Mouse (Mus musculus) stomach, embryonic 16.5 days (tissue): ENCODE measurements at regions not wholly inside any gene's neighbourhood (a gene's known extent, or its start where the extent isn't known, plus 50 kb on each side); places are given as distances from the start of the nearest gene placed in this dataset.

Experiments
- ATAC-seq: fragments of 200-750 bp; cut with Nextera tagmentation; 2 replicates; pipeline ENCODE4 v1.8.0; 2017; ENCODE audit warnings: moderate number of reproducible peaks, moderate TSS enrichment; ENCODE audit not compliant: insufficient read depth, low FRiP score
- H3K27ac ChIP-seq: fragments of 300-500 bp; sonication (generic); 2 replicates; pipeline ENCODE4 v1.5.1; 2014; ENCODE audit warnings: low read length
- H3K27me3 ChIP-seq: fragments of 300-500 bp; sonication (generic); 2 replicates; pipeline ENCODE4 v1.6.1; 2014; ENCODE audit warnings: low read length, control low read depth, mixed read lengths; ENCODE audit not compliant: control insufficient read depth, insufficient read depth
- H3K36me3 ChIP-seq: fragments of 300-500 bp; sonication (generic); 2 replicates; pipeline ENCODE4 v1.6.1; 2014; ENCODE audit warnings: low read length; ENCODE audit not compliant: control insufficient read depth, insufficient read depth
- H3K4me1 ChIP-seq: fragments of 300-500 bp; sonication (generic); 2 replicates; pipeline ENCODE4 v1.6.1; 2014; ENCODE audit warnings: low read length, control low read depth, mixed read lengths; ENCODE audit not compliant: control insufficient read depth, insufficient read depth
- H3K4me2 ChIP-seq: fragments of 300-500 bp; sonication (generic); 2 replicates; pipeline ENCODE4 v1.6.1; 2014; ENCODE audit warnings: low read depth, low read length, mixed read lengths
- H3K4me3 ChIP-seq: fragments of 300-500 bp; sonication (generic); replicated peaks from 2 replicates; pipeline ENCODE4 v1.5.1; 2014; ENCODE audit warnings: mild to moderate bottlenecking, low read length
- H3K9ac ChIP-seq: fragments of 300-500 bp; sonication (generic); 2 replicates; pipeline ENCODE4 v1.6.1; 2014; ENCODE audit warnings: low read length
- H3K9me3 ChIP-seq: fragments of 300-500 bp; sonication (generic); replicated peaks from 2 replicates; pipeline ENCODE4 v1.6.1; 2016; ENCODE audit warnings: low read length, control low read depth; ENCODE audit not compliant: control insufficient read depth
- WGBS: fragments of 180-500 bp; shearing (Covaris S2); extraction: QIAGEN DNeasy Blood & Tissue Kit; methylation state at CpG from one replicate; pipeline ENCODE4 v1.1.7; 2014; 5-methylcytosine and 5-hydroxymethylcytosine counted together

GRCm38 (mm10) chr3:105280971-105281370, 171.2 kb upstream of the Kcnd3 start:
- H3K4me2 ChIP-seq, result no peak overlapping the region
- WGBS, result 85% methylated on average over 5 of the region's 5 CpGs
- H3K36me3 ChIP-seq, result no peaks in the 10 kb centered on the region
- H3K27ac ChIP-seq, result no peak overlapping the region
- no peaks in the 10 kb centered on the region for H3K4me1 ChIP-seq
- H3K9ac ChIP-seq, result no peak overlapping the region
- no peaks in the 10 kb centered on the region for H3K27me3 ChIP-seq
- H3K9me3 ChIP-seq, result no peaks in the 10 kb centered on the region
- H3K4me3 ChIP-seq, result no peak overlapping the region
- ATAC-seq, result no peak

- ATAC-seq, result no peak
- no peaks in the 10 kb centered on the region for H3K9me3 ChIP-seq
- no peaks in the 10 kb centered on the region for H3K27me3 ChIP-seq
- H3K27ac ChIP-seq, result no peak overlapping the region
- no peak overlapping the region for H3K4me3 ChIP-seq
- no peak overlapping the region for H3K4me2 ChIP-seq
- no peak overlapping the region for H3K9ac ChIP-seq
- no peaks in the 10 kb centered on the region for H3K36me3 ChIP-seq
- no peaks in the 10 kb centered on the region for H3K4me1 ChIP-seq
- 78% methylated on average over 3 of the region's 3 CpGs for WGBS
Measured at GRCm38 (mm10) chr3:105281686-105282085, 170.4 kb upstream of the Kcnd3 start.

- Histone ChIP-seq H3K36me3 (no peaks in the 10 kb centered on the region), H3K27me3 (no peaks in the 10 kb centered on the region), H3K4me1 (no peaks in the 10 kb centered on the region), H3K27ac (no peak overlapping the region), H3K9me3 (no peaks in the 10 kb centered on the region), H3K4me3 (no peak overlapping the region), H3K9ac (no peak overlapping the region), H3K4me2 (no peak overlapping the region)
- ATAC-seq, result no peak
- 85% methylated on average over 3 of the region's 3 CpGs for WGBS
Measured at GRCm38 (mm10) chr3:105298273-105298672, 153.9 kb upstream of the Kcnd3 start.

- Histone ChIP-seq H3K4me1 (no peaks in the 10 kb centered on the region), H3K36me3 (no peaks in the 10 kb centered on the region), H3K27me3 (no peaks in the 10 kb centered on the region), H3K9me3 (no peaks in the 10 kb centered on the region), H3K9ac (no peak overlapping the region), H3K4me2 (no peak overlapping the region), H3K4me3 (no peak overlapping the region), H3K27ac (no peak overlapping the region)
- no peak for ATAC-seq
- 55% methylated on average over 7 of the region's 7 CpGs for WGBS
Measured at GRCm38 (mm10) chr3:105300693-105301548, 151.2 kb upstream of the Kcnd3 start.

- no peak for ATAC-seq
- Histone ChIP-seq H3K4me2 (no peak overlapping the region), H3K27ac (no peak overlapping the region), H3K9ac (no peak overlapping the region), H3K36me3 (no peaks in the 10 kb centered on the region), H3K4me1 (no peaks in the 10 kb centered on the region), H3K27me3 (no peaks in the 10 kb centered on the region), H3K4me3 (no peak overlapping the region), H3K9me3 (no peaks in the 10 kb centered on the region)
- WGBS, result 45% methylated on average over 2 of the region's 2 CpGs
Measured at GRCm38 (mm10) chr3:105307676-105308075, 144.5 kb upstream of the Kcnd3 start.

- H3K9me3 ChIP-seq, result no peaks in the 10 kb centered on the region
- H3K4me2 ChIP-seq, result no peak overlapping the region
- no peak overlapping the region for H3K9ac ChIP-seq
- no peaks in the 10 kb centered on the region for H3K4me1 ChIP-seq
- H3K4me3 ChIP-seq, result no peak overlapping the region
- H3K27ac ChIP-seq, result no peak overlapping the region
- H3K36me3 ChIP-seq, result no peaks in the 10 kb centered on the region
- WGBS, result 80% methylated on average over 2 of the region's 2 CpGs
- no peak for ATAC-seq
- H3K27me3 ChIP-seq, result no peaks in the 10 kb centered on the region
Measured at GRCm38 (mm10) chr3:105309020-105309419, 143.1 kb upstream of the Kcnd3 start.

DNA sequence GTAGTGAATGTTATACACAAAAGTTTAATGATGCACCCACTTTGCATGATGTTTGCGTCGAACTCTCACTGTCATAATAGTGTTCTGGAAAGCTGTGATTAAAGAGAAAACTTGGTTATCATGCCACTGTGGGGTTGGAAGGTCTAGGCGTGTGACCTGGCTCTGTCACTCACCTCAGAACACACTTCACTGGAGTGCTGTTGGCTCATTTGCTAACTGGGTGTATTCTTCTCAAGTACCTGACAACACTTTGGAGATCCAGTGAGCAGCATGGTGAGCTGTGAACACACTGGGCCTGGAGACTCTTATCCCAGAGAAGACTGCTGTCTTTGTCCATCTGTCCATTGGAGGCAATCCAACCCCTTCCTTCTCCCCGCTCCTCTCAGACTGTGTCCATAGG, 98.9 kb upstream of the Kcnd3 start:
- H3K27ac ChIP-seq, result no peak overlapping the region
- H3K4me1 ChIP-seq, result no peaks in the 10 kb centered on the region
- 81% methylated on average over 4 of the region's 4 CpGs for WGBS
- H3K27me3 ChIP-seq, result no peaks in the 10 kb centered on the region
- no peaks in the 10 kb centered on the region for H3K36me3 ChIP-seq
- no peak overlapping the region for H3K4me3 ChIP-seq
- H3K9ac ChIP-seq, result no peak overlapping the region
- no peak for ATAC-seq
- no peak overlapping the region for H3K4me2 ChIP-seq
- H3K9me3 ChIP-seq, result no peaks in the 10 kb centered on the region

DNA sequence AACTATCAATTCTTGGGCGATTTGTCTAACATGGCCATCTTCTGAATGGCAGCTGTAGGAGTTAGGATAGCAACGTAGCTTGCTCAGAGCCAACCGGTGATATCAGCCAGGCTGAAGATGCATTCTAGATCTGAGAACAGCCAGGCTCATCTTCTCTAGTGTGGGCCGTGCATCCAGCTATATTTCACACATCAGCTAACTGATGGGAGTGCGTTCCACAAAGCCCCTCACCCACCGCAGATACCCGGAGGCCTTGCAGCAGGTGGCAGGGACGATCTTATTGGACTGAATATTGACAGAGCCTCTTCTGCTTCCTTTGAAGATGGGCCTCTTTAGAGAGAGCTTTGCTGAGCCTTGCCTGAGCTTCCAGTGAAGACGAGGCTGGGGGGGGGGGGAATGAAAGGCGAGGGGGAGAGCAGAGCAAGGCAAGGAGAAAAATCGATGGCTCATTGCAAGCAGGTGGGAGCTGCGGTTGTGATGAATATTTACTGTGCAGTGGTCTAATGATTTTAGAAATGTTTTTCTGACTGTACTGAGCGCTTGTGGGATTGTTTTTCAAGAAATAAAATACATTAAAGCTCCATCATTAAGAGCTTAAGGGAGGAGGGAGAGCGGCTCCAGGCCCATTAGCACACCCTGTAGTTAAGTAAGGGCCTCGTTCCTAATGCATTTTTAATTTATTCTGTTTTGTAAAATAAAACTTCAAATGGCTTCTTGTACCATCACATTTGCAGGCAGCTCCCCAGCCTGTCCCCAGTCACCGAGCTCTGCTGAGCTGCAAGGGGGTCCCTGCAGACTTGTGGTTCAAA, 97.8 kb upstream of the Kcnd3 start:
- H3K9ac ChIP-seq, result no peak overlapping the region
- no peak overlapping the region for H3K27ac ChIP-seq
- ATAC-seq, result no peak
- H3K9me3 ChIP-seq, result no peaks in the 10 kb centered on the region
- 69% methylated on average over 16 of the region's 16 CpGs for WGBS
- no peaks in the 10 kb centered on the region for H3K4me1 ChIP-seq
- no peak overlapping the region for H3K4me3 ChIP-seq
- no peaks in the 10 kb centered on the region for H3K27me3 ChIP-seq
- no peaks in the 10 kb centered on the region for H3K36me3 ChIP-seq
- no peak overlapping the region for H3K4me2 ChIP-seq

GRCm38 (mm10) chr3:105357511-105357910, 94.6 kb upstream of the Kcnd3 start:
- Histone ChIP-seq H3K27ac (no peak overlapping the region), H3K36me3 (no peaks in the 10 kb centered on the region), H3K27me3 (no peaks in the 10 kb centered on the region), H3K9ac (no peak overlapping the region), H3K4me2 (no peak overlapping the region), H3K4me1 (no peaks in the 10 kb centered on the region), H3K4me3 (no peak overlapping the region), H3K9me3 (no peaks in the 10 kb centered on the region)
- ATAC-seq, result no peak
- WGBS, result 50% methylated on average over 2 of the region's 2 CpGs
